Mouse (Mus musculus): ENCODE results near the gene Bap1. TPM values are rescaled to one million over a fixed set of nuclear protein-coding genes. Genes with fewer than 3 reads are reported as not detected.

Gene Bap1
- 31.2 and 33.1 TPM in 2 replicates for polyA plus RNA-seq (2012; ENCODE audit: insufficient read depth, insufficient read length, missing spikeins)

DNA sequence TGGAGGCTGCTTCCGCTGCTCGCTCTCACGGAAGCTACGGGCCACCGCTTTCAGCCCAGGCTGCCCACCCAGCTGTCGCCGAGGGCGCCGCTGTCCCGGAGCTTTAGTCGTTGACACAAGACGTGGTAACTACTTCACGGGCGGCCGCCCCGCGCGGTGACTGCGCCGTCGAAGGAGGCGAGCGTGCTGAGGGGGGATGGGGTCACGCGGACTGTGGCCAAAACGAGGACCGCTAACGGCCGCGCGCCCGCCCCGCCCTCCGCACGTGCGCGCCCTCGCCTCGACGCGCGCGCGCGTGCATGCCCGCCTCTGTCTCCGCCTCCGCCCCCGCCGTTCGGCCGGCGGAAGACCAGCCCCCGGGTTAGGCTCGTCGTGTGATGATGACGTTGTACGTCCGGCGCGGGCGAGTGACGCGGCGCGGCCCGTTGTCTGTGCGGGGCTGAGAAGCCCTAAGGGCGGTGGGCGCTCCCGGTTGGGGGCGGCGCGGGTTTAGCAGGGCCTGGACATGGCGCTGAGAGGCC, at the start of gene Bap1, which contains the start of gene Phf7:
Bap1 (plus strand) TSS at position 367 of the 521 bp plus-strand sequence.
Phf7 (minus strand) TSS at position 234 of the 521 bp plus-strand sequence.
- peaks cover 8% of the 10 kb centered on the region for H3K4me1 ChIP-seq (ENCODE audit: control insufficient read depth, insufficient read depth, low read length)
- peak within 1 kb of the TSS; percentile 94 for H3K27ac ChIP-seq (ENCODE audit: insufficient read depth, low read depth, low read length)
- H3K4me3 ChIP-seq (ENCODE audit: insufficient read depth, low read length), result peak within 1 kb of the TSS; percentile 91
- no peak for TF ChIP-seq POLR2A (IDR thresholded peaks at IDR 0.05; ENCODE audit: borderline replicate concordance, low read depth, low read length)
- no peak for TF ChIP-seq CTCF (IDR thresholded peaks at IDR 0.05; ENCODE audit: low read depth, low read length)

DNA sequence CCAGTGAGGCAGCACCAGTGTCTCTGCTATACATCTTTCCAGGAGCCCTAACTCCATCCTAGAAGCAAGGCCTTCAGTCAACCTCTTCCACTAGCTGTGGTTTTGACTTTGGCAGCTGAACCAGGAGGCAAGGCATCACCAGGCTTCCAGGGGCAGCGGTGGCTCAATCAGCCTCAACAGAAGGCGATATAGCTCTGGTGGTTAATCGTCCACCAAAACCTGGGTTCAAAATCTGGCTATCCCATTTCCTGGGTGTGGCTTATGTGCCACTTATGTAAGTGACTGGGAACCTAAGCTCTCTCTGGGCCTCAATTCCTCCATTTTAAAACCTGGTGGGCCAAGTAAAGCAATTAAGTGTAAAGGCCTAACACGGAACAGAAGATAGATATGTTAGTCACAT, 46.4 kb upstream of the Bap1 start:
- Histone ChIP-seq H3K4me1 (ENCODE audit: control insufficient read depth, insufficient read depth, low read length) (peaks cover 8% of the 10 kb centered on the region), H3K4me3 (ENCODE audit: insufficient read depth, low read length) (peak overlapping the region; percentile 93), H3K27ac (ENCODE audit: insufficient read depth, low read depth, low read length) (peak overlapping the region; percentile 70)
- TF ChIP-seq CTCF (IDR thresholded peaks at IDR 0.05; ENCODE audit: low read depth, low read length) (no peak), POLR2A (IDR thresholded peaks at IDR 0.05; ENCODE audit: borderline replicate concordance, low read depth, low read length) (no peak)

DNA sequence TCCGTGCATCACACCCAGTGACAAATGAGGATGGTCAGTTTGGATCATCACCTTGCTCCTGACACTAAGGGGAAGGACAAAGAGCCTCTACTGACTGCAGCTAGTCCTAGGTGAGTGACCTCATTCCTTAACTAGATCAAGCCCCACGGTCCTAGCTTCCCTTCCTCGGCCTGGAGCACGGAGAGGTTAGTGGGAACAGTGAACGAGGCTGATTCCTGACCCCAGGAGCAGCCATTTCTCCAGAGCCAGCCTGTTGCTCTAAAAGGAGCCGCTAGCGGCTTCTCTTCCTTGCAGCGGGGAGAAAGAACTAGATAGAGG, 46.0 kb upstream of the Bap1 start:
- TF ChIP-seq CTCF (IDR thresholded peaks at IDR 0.05; ENCODE audit: low read depth, low read length) (no peak), POLR2A (IDR thresholded peaks at IDR 0.05; ENCODE audit: borderline replicate concordance, low read depth, low read length) (no peak)
- H3K4me1 ChIP-seq (ENCODE audit: control insufficient read depth, insufficient read depth, low read length), result peaks cover 8% of the 10 kb centered on the region
- H3K27ac ChIP-seq (ENCODE audit: insufficient read depth, low read depth, low read length), result peak overlapping the region; percentile 70
- peak overlapping the region; percentile 93 for H3K4me3 ChIP-seq (ENCODE audit: insufficient read depth, low read length)

DNA sequence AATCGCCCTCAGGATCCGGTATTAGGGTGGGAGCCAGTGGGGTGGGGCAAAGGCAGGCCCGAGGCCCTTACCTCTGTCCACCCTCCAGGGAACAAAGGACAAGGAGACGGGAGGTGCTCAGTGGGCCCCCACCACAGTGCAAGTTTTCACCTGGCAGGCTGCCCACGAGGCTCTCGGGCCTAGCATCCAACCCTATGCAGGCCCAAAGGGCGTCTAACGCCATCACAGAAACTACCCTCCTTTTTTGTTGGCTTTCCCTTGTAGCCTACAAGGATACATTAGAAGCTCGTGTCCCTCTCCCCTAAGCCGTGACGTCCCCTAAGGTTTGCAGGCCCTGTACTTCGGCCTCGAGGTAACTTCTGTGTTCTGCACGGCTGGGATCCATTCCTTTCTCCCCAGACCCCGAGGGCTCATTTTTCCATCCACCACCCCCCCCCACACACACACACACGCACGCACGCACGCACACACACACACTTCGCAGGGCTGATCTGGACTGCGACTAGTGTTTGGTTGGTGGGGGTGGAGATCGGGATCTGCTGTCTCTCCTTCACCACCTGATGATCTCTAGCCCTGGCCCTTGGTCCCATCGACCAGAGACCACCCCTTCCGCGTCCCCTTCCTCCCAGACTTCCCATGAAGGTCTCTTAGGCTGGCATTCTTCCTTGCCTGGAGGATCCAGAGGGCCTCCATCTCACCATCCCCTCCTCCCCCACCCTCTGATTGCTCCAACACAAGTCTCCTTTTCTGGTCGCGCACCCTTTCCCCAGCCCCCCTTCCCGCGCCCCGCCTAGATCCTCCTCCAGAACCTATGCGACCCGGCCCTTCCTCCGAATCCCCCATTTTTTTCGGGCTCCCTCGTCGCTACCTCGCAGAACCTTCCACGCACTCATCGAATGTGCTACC, 45.4 kb upstream of the Bap1 start:
- H3K4me1 ChIP-seq (ENCODE audit: control insufficient read depth, insufficient read depth, low read length), result peaks cover 8% of the 10 kb centered on the region
- peak overlapping the region; percentile 93 for H3K4me3 ChIP-seq (ENCODE audit: insufficient read depth, low read length)
- TF ChIP-seq CTCF (IDR thresholded peaks at IDR 0.05; ENCODE audit: low read depth, low read length) (no peak), POLR2A (IDR thresholded peaks at IDR 0.05; ENCODE audit: borderline replicate concordance, low read depth, low read length) (peak; percentile 5; the same call in 1 of the 2 replicates)
- H3K27ac ChIP-seq (ENCODE audit: insufficient read depth, low read depth, low read length), result peak overlapping the region; percentile 70

DNA sequence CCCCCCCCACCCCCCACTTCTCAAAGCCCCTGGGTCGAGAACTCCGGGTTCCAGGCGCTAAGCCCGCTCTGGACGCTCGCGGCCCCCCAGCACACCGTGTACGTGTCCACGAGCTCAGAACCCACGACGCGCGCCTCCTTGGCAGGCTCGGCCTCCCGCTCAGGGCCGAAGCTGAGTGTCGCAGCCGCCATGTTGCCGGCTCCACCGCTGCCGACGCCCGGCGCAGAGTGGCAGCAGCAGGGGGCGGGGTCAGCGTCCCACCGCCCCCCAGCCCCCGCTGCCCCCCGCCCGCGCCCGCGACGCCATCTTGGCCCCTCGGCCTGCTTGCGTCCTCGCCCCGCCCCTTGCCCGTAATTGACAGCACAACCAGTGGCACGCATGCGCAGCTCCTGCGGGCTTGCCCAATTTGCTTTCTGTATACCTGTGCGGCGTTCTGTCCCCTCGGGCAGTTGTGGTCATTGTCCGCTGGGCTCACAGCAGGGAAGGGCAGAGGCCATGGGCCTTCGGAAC, 44.7 kb upstream of the Bap1 start:
- TF ChIP-seq CTCF (IDR thresholded peaks at IDR 0.05; ENCODE audit: low read depth, low read length) (no peak), POLR2A (IDR thresholded peaks at IDR 0.05; ENCODE audit: borderline replicate concordance, low read depth, low read length) (peak; percentile 12; the same call in 1 of the 2 replicates)
- Histone ChIP-seq H3K27ac (ENCODE audit: insufficient read depth, low read depth, low read length) (peak overlapping the region; percentile 70), H3K4me1 (ENCODE audit: control insufficient read depth, insufficient read depth, low read length) (peaks cover 8% of the 10 kb centered on the region)

DNA sequence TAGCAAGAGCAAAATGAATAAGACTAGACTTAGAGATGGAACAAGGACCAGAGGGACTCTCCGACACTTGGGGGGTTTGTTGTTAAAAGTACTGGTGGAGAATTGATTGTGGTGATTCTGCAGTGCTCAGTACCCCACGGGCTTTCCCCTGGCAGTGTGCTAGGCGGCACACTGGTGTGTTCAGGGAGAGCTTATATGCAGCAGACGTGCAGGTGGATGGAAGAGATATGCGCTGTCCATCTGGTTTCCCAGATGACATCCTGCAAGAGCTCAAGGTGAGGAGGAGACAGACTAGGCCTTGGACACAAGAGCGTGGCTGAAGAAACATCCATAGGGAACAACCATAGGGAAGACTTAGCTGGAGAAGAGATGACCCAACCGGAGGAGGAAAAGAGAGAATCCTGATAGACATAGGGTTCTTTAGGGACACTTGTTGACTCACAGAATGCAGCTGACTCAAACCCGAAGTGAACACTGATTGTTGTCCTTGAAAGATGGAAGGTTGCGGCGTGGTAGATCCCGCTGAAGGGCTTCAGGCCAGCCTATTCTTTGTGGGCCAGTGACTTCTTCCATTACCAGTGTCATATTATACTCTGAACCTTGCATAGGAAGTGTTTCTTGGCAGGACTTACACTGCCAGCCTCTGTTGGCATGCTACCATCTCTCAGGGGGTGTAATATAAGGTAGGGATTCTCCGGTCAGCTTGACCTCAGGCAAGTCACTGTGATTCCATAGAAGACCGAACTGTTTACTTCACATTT, 44.0 kb upstream of the Bap1 start:
- peak overlapping the region; percentile 67 for H3K4me3 ChIP-seq (ENCODE audit: insufficient read depth, low read length)
- H3K4me1 ChIP-seq (ENCODE audit: control insufficient read depth, insufficient read depth, low read length), result peaks cover 8% of the 10 kb centered on the region
- no peak overlapping the region; the same call in 1 of the 2 replicates for H3K27ac ChIP-seq (ENCODE audit: insufficient read depth, low read depth, low read length)
- TF ChIP-seq CTCF (IDR thresholded peaks at IDR 0.05; ENCODE audit: low read depth, low read length) (no peak), POLR2A (IDR thresholded peaks at IDR 0.05; ENCODE audit: borderline replicate concordance, low read depth, low read length) (no peak)

More for the DNA sequence above, 44.7 kb upstream of the Bap1 start:
- H3K4me3 ChIP-seq (ENCODE audit: insufficient read depth, low read length), result peak overlapping the region; percentile 93

DNA sequence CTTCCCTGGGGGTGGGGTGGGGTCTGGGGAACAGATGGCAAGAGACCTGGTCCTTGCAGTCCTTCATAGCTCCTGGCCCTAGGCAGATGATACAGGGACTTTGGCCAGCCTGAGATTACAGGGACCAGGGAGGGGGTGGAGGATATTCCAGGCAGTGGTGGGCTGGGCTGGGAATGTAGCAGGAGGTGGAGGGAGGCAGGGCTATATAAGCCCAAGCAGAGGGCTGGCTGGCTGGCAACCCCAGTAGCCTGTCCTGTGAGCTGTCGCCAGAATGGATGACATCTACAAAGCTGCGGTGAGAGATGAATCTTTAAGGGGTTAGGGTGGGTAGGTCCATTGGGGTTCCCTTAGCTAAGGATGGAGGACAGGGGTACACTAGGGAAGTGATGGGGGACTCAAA, 43.2 kb upstream of the Bap1 start, which contains the start of gene Tnnc1:
Tnnc1 (plus strand) TSS at position 229 of the 400 bp plus-strand sequence.
- Histone ChIP-seq H3K4me3 (ENCODE audit: insufficient read depth, low read length) (peak within 1 kb of the TSS; percentile 67), H3K27ac (ENCODE audit: insufficient read depth, low read depth, low read length) (no peak within 1 kb of the TSS), H3K4me1 (ENCODE audit: control insufficient read depth, insufficient read depth, low read length) (peaks cover 8% of the 10 kb centered on the region)
- TF ChIP-seq CTCF (IDR thresholded peaks at IDR 0.05; ENCODE audit: low read depth, low read length) (no peak), POLR2A (IDR thresholded peaks at IDR 0.05; ENCODE audit: borderline replicate concordance, low read depth, low read length) (no peak)

DNA sequence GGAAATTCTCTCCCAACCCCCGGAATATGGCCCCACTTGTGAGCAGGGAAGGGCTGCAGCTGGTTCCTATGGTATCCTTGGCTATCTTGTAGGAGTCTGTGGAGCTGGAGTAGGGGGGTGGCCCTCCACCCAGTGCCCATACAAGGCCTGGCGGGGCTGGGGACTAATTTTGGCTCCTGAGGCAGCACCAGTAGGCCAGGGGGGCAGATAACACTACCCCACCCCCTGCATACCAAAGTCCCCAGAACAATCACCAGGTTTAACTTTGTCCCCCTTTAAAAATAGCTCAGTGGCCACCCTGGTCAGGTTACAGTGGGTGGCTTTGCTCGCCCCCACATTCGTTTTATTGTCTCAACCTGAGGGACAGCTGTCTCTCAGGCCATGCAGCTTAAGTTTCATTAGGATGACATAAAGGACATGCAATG, 42.1 kb upstream of the Bap1 start:
- TF ChIP-seq CTCF (IDR thresholded peaks at IDR 0.05; ENCODE audit: low read depth, low read length) (no peak), POLR2A (IDR thresholded peaks at IDR 0.05; ENCODE audit: borderline replicate concordance, low read depth, low read length) (no peak)
- Histone ChIP-seq H3K4me3 (ENCODE audit: insufficient read depth, low read length) (no peak overlapping the region), H3K4me1 (ENCODE audit: control insufficient read depth, insufficient read depth, low read length) (peaks cover 8% of the 10 kb centered on the region), H3K27ac (ENCODE audit: insufficient read depth, low read depth, low read length) (no peak overlapping the region)

DNA sequence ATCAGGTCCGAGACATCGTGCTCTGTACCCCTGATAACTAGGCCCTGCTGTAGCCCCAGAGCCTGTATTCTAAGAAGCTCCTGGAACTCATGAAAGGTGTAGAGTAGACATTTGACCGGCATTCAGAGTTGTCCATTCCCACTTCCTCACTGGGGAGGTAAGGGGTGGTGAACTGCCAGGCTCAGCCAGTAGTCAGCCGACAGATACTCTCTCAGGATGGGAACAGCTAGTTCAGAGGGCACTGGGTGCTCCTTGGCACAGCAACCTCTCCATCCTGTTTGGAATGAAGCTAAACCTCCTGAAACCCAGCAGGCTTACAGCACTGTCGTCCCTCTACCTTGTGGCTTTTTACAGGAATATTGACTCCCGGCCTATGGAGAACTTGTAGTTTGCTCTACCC, 39.4 kb upstream of the Bap1 start:
- H3K4me3 ChIP-seq (ENCODE audit: insufficient read depth, low read length), result no peak overlapping the region
- TF ChIP-seq CTCF (IDR thresholded peaks at IDR 0.05; ENCODE audit: low read depth, low read length), result no peak
- no peak for TF ChIP-seq POLR2A (IDR thresholded peaks at IDR 0.05; ENCODE audit: borderline replicate concordance, low read depth, low read length)
- H3K27ac ChIP-seq (ENCODE audit: insufficient read depth, low read depth, low read length), result no peak overlapping the region
- H3K4me1 ChIP-seq (ENCODE audit: control insufficient read depth, insufficient read depth, low read length), result peaks cover 3% of the 10 kb centered on the region
